Mouse (Mus musculus) right cerebral cortex, postnatal 25 days (tissue): ENCODE measurements at regions not wholly inside any gene's neighbourhood (a gene's known extent, or its start where the extent isn't known, plus 50 kb on each side); places are given as distances from the start of the nearest gene placed in this dataset.
"Not testable (repeated sequence)": the region's sequence is repeated elsewhere in the genome, so short reads cannot be mapped to it uniquely, and the experiment has no call there.

ENCODE experiments used
- DNase-seq: peaks from one replicate; pipeline ENCODE4 v3.0.0; 2022

DNA sequence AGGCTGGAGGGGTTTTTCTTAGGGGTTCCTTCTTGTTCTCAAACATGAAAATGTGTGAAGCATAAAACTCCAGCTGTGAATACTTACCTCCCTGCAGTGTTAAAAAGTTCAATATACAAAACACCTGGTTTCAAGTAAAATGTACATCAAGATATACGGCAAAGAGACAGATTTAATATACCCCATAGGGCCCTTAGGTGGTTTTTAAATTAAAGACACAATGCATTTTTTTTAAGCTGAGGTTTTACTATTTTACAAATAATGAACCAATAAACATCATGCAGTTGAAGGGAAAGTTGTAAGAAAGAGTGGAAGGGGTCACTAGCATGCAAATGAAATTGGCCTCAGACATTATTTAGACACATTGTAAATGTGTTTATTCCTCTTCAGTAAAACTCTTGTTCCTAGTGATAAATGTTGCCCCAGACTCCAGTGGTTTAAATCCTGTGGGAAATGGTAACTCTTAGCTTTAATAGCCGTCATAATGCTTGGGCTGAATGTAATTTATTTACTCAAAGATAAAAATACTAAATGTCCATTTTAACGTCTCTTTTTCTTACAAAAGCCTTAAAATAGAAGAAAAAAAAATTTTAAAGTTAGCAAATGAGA is 1337.9 kb downstream of the Efnb2 start:
- no peak for DNase-seq

DNA sequence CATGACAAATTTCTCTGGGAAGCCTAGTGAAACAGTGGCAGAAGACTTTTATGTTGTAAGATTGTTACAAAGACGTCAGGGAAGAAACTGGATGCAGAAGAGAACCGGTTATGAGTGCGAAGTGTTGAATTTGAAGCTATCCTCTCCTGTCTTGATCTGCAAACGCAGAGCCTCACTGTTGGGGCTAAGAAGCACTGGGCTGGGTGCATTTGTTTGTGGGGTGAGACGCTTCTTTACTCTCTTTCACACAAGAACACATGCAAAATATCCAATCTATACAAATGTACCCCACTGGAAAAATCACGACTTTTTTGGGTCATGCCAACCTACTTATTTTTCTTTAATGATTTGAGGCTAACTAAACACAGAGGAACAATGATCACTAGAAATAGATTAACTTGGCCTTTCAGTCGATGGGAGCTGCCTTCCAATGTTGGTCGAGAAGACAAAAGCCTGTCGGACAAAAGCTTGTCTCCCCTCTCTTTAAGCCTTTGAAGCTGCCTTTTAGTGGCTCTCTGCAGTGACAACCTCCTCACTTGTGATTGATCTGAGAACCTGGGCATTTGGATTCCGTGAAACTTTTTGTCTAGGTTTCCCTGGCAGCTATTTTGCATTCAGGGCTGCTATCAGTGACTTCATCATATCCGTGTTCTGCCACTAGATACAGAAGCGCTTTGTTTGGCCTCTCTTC is 1338.5 kb downstream of the Efnb2 start:
- no peak for DNase-seq

DNA sequence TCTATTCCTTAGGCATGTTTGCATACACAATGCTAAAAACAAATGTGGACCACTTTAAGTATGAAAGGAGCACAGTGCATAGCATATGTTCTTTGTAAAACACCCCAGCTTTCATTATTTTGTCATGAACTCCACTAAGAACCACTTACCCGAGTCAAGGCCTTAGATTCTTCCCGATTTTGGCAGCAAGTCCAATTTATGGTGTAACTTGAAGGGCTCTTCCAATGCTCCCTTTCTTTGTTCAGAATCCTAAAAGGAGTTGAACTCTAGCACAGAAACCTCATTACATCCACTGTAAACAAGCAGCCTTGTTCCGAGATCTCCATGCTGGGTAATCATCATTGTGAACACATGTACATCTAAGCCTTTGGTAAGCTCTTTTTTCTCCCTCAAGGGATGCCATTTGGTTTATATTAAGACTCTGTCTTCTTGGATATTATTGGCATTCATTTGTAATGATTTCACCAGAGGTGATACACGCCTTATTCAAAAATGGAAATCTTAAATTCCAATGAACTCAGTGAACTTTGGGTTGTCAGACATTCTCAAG is 1344.2 kb downstream of the Efnb2 start:
- DNase-seq, result no peak

DNA sequence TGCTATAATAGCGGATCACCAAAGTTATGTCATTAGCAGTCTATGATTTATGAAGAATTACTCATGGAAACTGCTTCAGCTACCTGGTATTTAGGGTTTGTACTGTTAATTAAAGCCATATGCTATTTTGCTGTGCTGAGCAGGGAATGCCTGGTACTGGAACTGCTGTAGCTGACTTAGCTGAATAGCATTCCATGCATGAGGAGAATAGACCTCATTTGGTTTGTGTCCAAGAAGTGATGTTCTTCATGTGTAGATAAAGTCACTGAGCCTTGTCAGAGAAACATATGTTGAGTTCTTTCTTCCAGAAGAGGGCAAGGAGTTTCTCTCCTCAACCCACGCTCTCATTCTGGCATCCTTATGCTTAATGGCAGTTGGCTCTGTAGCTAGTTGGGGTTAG is 1351.8 kb downstream of the Efnb2 start:
- DNase-seq, result no peak

DNA sequence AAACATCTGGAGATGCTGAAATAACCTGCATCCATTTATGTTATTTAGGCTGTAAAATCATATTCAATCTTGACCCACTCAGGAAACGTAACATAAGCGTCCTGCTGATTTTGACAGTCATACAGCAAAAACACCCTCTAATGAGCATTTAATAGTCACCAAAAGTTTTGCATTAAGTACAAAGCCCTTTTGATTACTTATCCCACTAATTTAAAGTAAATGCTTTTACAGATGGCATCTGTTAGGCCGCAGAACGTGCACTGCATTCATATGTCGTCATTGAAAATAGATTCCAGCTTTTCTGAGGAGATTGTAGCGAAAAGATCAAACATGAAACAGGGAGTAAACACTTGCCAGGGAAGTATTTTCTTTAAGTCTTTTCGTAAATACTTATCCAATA is 1371.7 kb downstream of the Efnb2 start:
- no peak for DNase-seq

- no peak for DNase-seq
Measured at GRCm38 (mm10) chr8:7286581-7286980, 1374.5 kb downstream of the Efnb2 start.

DNA sequence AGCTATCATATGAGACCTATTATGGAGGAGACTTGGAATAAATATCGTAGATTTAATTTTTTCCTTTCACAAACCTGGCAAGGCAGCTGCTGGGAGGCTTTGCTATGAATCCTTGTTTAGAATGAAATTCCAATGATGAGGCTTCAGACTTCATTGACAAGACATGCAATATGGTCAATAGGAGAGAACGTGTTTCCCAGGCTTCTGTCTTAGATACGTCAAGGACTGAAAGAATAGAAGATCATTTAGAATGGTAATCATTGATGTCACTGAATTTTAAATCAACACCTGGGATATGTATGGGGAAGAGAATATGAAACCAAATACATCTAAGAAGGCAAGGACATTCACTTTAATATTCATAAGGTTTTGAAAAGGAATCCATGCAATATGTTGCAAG is 1393.6 kb downstream of the Efnb2 start:
- no peak for DNase-seq

- not testable (repeated sequence) for DNase-seq
Measured at GRCm38 (mm10) chr8:7254336-7254735, 1406.7 kb downstream of the Efnb2 start.

- DNase-seq, result no peak
Measured at GRCm38 (mm10) chr8:7240321-7240720, 1420.7 kb downstream of the Efnb2 start.

DNA sequence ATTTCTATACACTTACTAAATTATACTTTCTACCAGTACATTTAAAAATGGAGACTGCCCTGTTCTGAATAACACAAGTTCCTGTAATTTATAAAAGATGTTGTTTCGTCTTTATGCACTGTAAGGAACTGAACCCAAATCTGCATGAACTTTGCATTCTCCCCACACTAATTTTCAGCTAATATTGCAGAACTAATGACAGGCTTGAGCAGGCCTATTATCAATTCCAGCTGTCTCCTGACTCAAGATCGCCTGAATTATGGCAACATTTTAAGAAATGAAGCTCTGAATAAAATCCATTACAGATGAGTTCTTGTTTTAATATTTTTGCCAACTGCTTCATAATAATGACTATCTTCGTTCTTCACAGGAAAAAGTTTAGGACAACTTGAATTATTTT is 1427.0 kb downstream of the Efnb2 start:
- no peak for DNase-seq

DNA sequence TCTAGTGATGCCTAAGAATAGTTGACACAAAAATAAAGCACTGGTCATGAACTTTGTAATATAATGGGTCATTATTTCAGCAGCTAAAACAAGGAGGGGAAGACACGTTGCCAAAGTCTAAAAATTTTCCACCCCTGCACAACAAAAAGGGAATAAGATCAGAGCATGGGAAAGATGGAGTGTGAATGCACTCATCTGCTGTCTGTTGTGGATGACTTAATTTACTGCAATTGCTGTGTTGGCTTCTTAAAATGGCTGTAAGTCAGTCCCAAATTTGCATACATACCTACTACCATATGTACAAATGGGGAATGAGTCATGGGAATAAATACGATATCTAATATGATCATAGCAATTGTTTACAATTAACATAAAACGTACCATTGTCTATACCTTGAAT is 1441.7 kb downstream of the Efnb2 start:
- DNase-seq, result no peak

GRCm38 (mm10) chr8:7207178-7207577 is 1453.9 kb downstream of the Efnb2 start:
- no peak for DNase-seq

GRCm38 (mm10) chr8:7206596-7206995 is 1454.4 kb downstream of the Efnb2 start:
- DNase-seq, result peak; percentile 19

DNA sequence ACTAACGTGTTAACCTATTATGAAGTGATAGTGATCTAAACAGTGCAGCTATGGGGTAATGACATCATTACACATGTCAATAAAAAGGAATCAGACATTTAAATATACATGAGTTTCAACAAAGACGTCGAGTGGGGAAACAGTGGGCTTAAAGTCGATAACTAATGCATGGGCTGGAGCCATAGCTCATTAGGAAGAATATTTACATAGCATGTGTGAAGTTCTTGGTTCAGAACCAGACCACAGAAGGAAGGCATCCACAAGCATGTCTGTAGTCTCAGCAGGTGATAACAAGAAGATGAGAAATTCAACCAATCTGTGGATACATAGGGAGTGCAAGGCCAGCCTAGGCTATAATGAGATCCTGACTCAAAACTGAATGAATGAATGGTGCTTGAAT is 1456.0 kb downstream of the Efnb2 start:
- DNase-seq, result no peak

DNA sequence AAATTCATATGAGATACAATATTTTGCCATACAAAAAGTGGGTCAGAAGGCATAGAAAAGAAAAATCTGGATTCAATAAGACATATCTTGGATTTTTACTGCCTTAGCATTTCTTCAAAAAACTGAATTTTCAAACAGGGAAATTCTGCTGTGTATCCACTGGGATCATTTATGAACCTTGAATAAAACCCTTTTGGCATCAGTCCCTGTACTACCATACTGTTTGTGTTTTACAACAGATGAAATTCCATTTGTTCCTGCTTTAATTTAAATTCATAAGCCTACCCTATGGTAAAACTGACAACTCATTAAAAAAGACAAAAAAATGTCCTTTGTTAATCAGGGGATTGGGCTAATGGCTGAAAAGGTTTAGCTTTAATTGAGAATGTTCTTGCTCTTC is 1470.3 kb downstream of the Efnb2 start:
- no peak for DNase-seq

- no peak for DNase-seq
Measured at GRCm38 (mm10) chr8:7163361-7163760, 1497.7 kb downstream of the Efnb2 start.

GRCm38 (mm10) chr8:7131746-7132145 is 1529.3 kb downstream of the Efnb2 start:
- no peak for DNase-seq

DNA sequence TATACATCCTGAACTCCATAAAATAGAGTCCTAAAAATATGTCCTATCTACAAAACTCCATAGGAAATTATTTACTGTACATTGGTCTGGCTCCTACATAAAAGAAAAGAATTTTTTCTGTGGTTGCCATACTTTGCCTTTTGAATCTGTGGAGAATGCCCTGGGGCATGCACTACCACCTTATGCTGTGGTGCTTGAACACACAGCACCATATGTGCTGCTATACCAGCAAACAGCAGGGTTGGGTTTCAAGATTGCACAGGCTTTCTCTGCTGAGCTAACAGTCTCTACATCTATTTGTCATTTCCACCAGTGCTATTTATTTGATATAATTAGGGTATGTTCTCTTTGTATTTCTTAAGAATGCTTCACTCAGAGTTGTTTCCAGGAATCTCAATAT is 1552.2 kb downstream of the Efnb2 start:
- no peak for DNase-seq

DNA sequence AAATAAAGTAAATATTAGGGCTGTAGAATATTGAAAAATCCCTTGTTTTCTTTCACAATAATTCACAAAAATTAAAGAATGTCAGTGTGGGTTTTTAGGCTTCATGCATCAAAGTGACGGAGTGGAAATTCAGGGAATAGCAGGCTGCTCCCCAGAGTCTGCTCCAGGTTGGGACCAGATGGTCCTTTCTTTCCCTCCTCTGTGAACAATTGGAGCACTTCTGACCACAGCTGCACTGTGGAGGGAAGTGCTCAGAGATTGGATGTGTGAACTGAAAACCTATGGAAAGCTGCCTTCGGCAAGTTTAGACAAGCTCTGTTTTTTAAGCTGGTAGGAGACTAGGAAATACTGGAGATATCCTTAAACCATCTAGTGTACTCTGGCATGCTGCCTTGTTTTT is 1563.5 kb downstream of the Efnb2 start:
- no peak for DNase-seq

DNA sequence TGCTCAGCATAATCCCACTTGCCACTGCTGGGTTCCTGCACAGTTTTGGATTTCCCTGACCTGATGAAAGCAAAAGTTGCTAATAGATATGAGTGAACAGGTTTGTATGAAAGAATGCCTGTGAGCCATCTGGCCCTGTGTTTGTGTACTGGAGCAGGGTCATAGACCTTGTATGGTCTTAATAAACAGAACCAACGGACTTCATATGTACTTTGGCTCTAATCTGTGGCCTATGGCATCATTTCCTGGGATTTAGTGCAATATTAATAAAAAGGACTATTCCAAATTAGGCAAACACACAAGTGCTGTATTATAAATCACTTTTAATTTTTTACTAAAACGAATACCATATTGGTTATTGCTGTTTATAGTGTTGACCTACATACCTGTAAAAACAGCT is 1568.2 kb downstream of the Efnb2 start:
- no peak for DNase-seq

GRCm38 (mm10) chr8:7088123-7088522 is 1572.9 kb downstream of the Efnb2 start:
- no peak for DNase-seq

DNA sequence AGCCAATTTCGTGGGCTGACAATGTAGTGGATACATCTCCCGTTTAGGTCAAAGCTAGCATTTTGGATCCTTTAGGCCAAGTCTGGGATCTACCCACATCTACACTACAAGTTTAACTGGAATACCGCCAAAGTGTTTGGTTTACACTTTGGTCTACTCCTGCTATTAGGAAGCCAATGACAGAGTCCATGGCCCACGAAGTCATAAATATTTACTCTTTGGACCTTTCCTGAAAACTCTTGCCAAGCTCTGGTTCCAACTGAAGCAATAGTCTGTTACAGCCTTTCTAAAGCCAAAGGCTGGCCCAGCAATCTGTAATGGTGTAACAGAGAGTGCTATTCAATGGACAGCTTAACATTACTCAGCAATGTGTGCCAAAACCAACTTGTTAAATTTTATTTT is 1600.8 kb downstream of the Efnb2 start:
- no peak for DNase-seq

- DNase-seq, result no peak
Measured at GRCm38 (mm10) chr8:7026247-7026844, 1634.7 kb downstream of the Efnb2 start.

DNA sequence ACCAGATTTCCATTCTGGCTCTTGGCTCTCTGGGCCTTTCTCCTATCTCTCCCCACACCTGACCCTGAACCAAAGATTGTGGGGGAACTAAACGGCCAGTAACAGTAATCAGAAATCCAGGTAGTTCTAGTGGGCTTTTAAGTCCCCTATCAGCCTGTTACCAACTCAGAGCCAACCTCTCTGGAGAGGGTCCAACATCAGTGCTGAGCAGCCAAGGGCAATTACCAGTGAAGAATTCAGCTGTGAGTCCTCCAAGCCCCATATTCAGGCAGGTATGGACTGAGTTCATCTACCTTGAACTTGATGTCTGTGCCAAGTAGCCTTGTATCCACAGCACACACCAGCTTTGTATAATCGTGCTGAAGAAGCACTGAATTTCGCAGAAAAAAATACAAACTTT is 1636.7 kb downstream of the Efnb2 start:
- no peak for DNase-seq
